Mouse (Mus musculus) lung, embryonic 14.5 days (tissue): ENCODE results near the gene Cd180. TPM values are rescaled to one million over a fixed set of nuclear protein-coding genes. Genes with fewer than 3 reads are reported as not detected.

Source experiments
- ATAC-seq: fragments of 200-750 bp; cut with Nextera tagmentation; 2 replicates; pipeline ENCODE4 v1.8.0; 2017; ENCODE audit warnings: mild to moderate bottlenecking, moderate TSS enrichment, moderate library complexity; ENCODE audit not compliant: insufficient read depth
- DNase-seq: peaks from one replicate; pipeline ENCODE4 v3.0.0-alpha.2; 2015
- H3K27ac ChIP-seq: fragments of 300-500 bp; sonication (generic); 2 replicates; pipeline ENCODE4 v1.5.1; 2014; ENCODE audit warnings: low read depth, mild to moderate bottlenecking, moderate library complexity
- H3K27me3 ChIP-seq: fragments of 300-500 bp; sonication (generic); 2 replicates; pipeline ENCODE4 v1.6.1; 2014; ENCODE audit warnings: low read length, control low read depth; ENCODE audit not compliant: insufficient read depth
- H3K36me3 ChIP-seq: fragments of 300-500 bp; sonication (generic); 2 replicates; pipeline ENCODE4 v1.6.1; 2014; ENCODE audit warnings: control low read depth; ENCODE audit not compliant: insufficient read depth
- H3K4me1 ChIP-seq: fragments of 300-500 bp; sonication (generic); 2 replicates; pipeline ENCODE4 v1.6.1; 2014; ENCODE audit warnings: antibody characterized with exemption, control low read depth; ENCODE audit not compliant: insufficient read depth
- H3K4me2 ChIP-seq: fragments of 300-500 bp; sonication (generic); 2 replicates; pipeline ENCODE4 v1.6.1; 2014; ENCODE audit warnings: mild to moderate bottlenecking
- H3K4me3 ChIP-seq: fragments of 300-500 bp; sonication (generic); 2 replicates; pipeline ENCODE4 v1.5.1; 2014; ENCODE audit warnings: low read depth, low read length
- H3K9ac ChIP-seq: fragments of 300-500 bp; sonication (generic); 2 replicates; pipeline ENCODE4 v1.6.1; 2014
- H3K9me3 ChIP-seq: fragments of 300-500 bp; sonication (generic); 2 replicates; pipeline ENCODE4 v1.6.1; 2016; ENCODE audit warnings: low read depth, low read length, control low read depth
- CTCF ChIP-seq: IDR thresholded peaks from 2 replicates; pipeline ENCODE4 v1.5.1; 2016; ENCODE audit warnings: antibody characterized with exemption, low read depth
- WGBS: fragments of 180-500 bp; shearing (Covaris S2); extraction: QIAGEN DNeasy Blood & Tissue Kit; methylation state at CpG from one replicate; pipeline ENCODE4 v1.1.7; 2014; 5-methylcytosine and 5-hydroxymethylcytosine counted together
- polyA plus RNA-seq: library from polyadenylated mRNA; unstranded; fragments of >200 nt; fragmentation: Nextera tagmentation; extraction: Ambion mirVana; gene quantifications from 2 replicates; pipeline ENCODE4 v1.2.1, GENCODE M21; 2014

The Cd180 gene
- polyA plus RNA-seq, 1 experiment from 2014 or later: 0.84 TPM

- Histone ChIP-seq H3K4me1 (no peaks in the 10 kb centered on the region), H3K4me2 (no peak overlapping the region), H3K27ac (no peak overlapping the region), H3K27me3 (no peaks in the 10 kb centered on the region), H3K4me3 (no peak overlapping the region), H3K36me3 (peaks cover 49% of the 10 kb centered on the region), H3K9ac (no peak overlapping the region), H3K9me3 (no peaks in the 10 kb centered on the region)
- ATAC-seq (no peak), DNase-seq (peak; percentile 29)
- no peak for TF ChIP-seq CTCF
- 60% methylated on average over 7 of the region's 7 CpGs for WGBS
Measured at GRCm38 (mm10) chr13:102783531-102784310, 90.4 kb downstream of the Cd180 start.

GRCm38 (mm10) chr13:102786666-102787230, 93.4 kb downstream of the Cd180 start:
- TF ChIP-seq CTCF: no peak
- Histone ChIP-seq H3K4me1 (no peaks in the 10 kb centered on the region), H3K4me3 (no peak overlapping the region), H3K9ac (no peak overlapping the region), H3K27ac (no peak overlapping the region), H3K4me2 (no peak overlapping the region), H3K36me3 (peaks cover 35% of the 10 kb centered on the region), H3K9me3 (no peaks in the 10 kb centered on the region), H3K27me3 (no peaks in the 10 kb centered on the region)
- 88% methylated on average over 10 of the region's 10 CpGs for WGBS
- DNase-seq (no peak), ATAC-seq (no peak)
